Mouse (Mus musculus) kidney, postnatal 0 days (tissue): ENCODE data around the gene Btbd35f21. TPM values are rescaled to one million over a fixed set of nuclear protein-coding genes. Genes with fewer than 3 reads are reported as not detected.
"Not testable (repeated sequence)": the region's sequence is repeated elsewhere in the genome, so short reads cannot be mapped to it uniquely, and the experiment has no call there.

Experiments
- ATAC-seq: fragments of 200-750 bp; cut with Nextera tagmentation; replicated peaks from 2 replicates; pipeline ENCODE4 v1.8.0; 2017; ENCODE audit warnings: low read depth, moderate number of reproducible peaks, moderate TSS enrichment, moderate library complexity; ENCODE audit not compliant: low FRiP score
- DNase-seq: peaks from one replicate; pipeline ENCODE4 v3.0.0-alpha.2; 2016; ENCODE audit warnings: low spot score
- H3K27ac ChIP-seq: fragments of 300-500 bp; sonication (generic); 2 replicates; pipeline ENCODE4 v1.5.1; 2014; ENCODE audit warnings: mild to moderate bottlenecking
- H3K27me3 ChIP-seq: fragments of 300-500 bp; sonication (generic); 2 replicates; pipeline ENCODE4 v1.6.1; 2014; ENCODE audit warnings: low read length, mixed read lengths; ENCODE audit not compliant: insufficient read depth
- H3K36me3 ChIP-seq: fragments of 300-500 bp; sonication (generic); 2 replicates; pipeline ENCODE4 v1.6.1; 2014; ENCODE audit warnings: low read length, mixed read lengths; ENCODE audit not compliant: insufficient read depth
- H3K4me1 ChIP-seq: fragments of 300-500 bp; sonication (generic); replicated peaks from 2 replicates; pipeline ENCODE4 v1.6.1; 2014; ENCODE audit warnings: antibody characterized with exemption, low read length, mixed read lengths; ENCODE audit not compliant: insufficient read depth
- H3K4me2 ChIP-seq: fragments of 300-500 bp; sonication (generic); 2 replicates; pipeline ENCODE4 v1.6.1; 2014; ENCODE audit warnings: mild to moderate bottlenecking, low read length, moderate library complexity, mixed read lengths
- H3K4me3 ChIP-seq: fragments of 300-500 bp; sonication (generic); replicated peaks from 2 replicates; pipeline ENCODE4 v1.5.1; 2014; ENCODE audit warnings: low read depth, low read length
- H3K9ac ChIP-seq: fragments of 300-500 bp; sonication (generic); 2 replicates; pipeline ENCODE4 v1.6.1; 2014; ENCODE audit warnings: low read depth, low read length
- H3K9me3 ChIP-seq: fragments of 300-500 bp; sonication (generic); replicated peaks from 2 replicates; pipeline ENCODE4 v1.6.1; 2016; ENCODE audit warnings: low read length, inconsistent platforms, mixed read lengths
- WGBS: fragments of 180-500 bp; shearing (Covaris S2); extraction: QIAGEN DNeasy Blood & Tissue Kit; methylation state at CpG from one replicate; pipeline ENCODE4 v1.1.7; 2014; 5-methylcytosine and 5-hydroxymethylcytosine counted together
- polyA plus RNA-seq: library from polyadenylated mRNA; unstranded; fragments of >200 nt; fragmentation: Nextera tagmentation; extraction: Ambion mirVana; gene quantifications from 2 replicates; pipeline ENCODE4 v1.2.1, GENCODE M21; 2015

The Btbd35f21 gene
- polyA plus RNA-seq = not detected in 2 replicates

DNA sequence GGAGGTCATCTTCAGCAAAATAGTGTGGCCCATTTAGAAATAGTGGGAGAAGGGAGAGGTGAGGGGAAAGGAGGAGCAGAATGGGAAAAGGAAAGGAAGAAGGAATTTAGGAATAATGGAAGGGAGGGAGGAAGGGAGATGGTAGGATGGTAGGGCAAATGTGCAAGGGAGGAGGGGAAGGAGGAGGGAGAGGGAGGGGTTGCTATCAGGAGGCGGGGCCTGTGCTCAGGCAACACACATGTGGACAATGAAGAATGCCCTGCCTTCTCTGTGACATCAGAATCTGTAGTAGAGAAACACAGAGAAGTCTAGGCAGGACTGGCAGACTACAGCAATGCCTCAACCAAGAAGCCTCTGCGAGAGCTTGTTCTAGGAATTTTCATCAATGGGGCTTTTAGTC, at the start of gene Btbd35f21:
Btbd35f21 (plus strand) TSS at position 301 of the 400 bp plus-strand sequence.
- not testable (repeated sequence) for H3K4me1 ChIP-seq, H3K4me2 ChIP-seq, H3K9me3 ChIP-seq, DNase-seq, H3K4me3 ChIP-seq, H3K27me3 ChIP-seq, H3K9ac ChIP-seq, H3K27ac ChIP-seq, H3K36me3 ChIP-seq, ATAC-seq
- WGBS = no CpG with 5 or more reads among the region's 2 CpGs

Other genes starting within 250 kb of the Btbd35f21 start
- not detected in 2 replicates for gene Btbd35f1, start 166.1 kb upstream of the Btbd35f21 start, polyA plus RNA-seq
- not detected in 2 replicates for gene Gm5926, start 75.4 kb upstream of the Btbd35f21 start, polyA plus RNA-seq
- gene Btbd35f30, start 168.5 kb downstream of the Btbd35f21 start, polyA plus RNA-seq = not detected in 2 replicates
- gene Gm21789, start 215.7 kb downstream of the Btbd35f21 start, polyA plus RNA-seq = not detected in 2 replicates
- not detected in 2 replicates for gene Btbd35f5, start 247.8 kb downstream of the Btbd35f21 start, polyA plus RNA-seq